11 mouse cellular contexts compared by ENCODE assay signal in genomic region chr13:12196012-12196411, GRCm38 (mm10).
A peak's percentile ranks its signal among the peaks of the same experiment; 100 is the strongest.
DNase-seq lines count a peak whose midpoint lies in the region; ATAC-seq and TF ChIP-seq lines count a peak whose summit lies in the region.
"Had no signal": no experiment of that assay in that cellular context is flagged by ENCODE, and none has a peak within 500 bp of the region (broad histone marks: within the 10 kb centered on the region; RNA-seq: fewer than 3 reads in every experiment).

No protein-coding gene starts in this region.

- WGBS in forebrain, embryonic 15.5 days: 86% methylated on average over 3 of the region's 3 CpGs
- WGBS in forebrain, embryonic 13.5 days: 95% methylated on average over 3 of the region's 3 CpGs
- WGBS in lung, postnatal 0 days: 66% methylated on average over 3 of the region's 3 CpGs

- H3K4me3 ChIP-seq in forebrain, embryonic 15.5 days: no peak overlapping the region
- no peak overlapping the region for H3K4me3 ChIP-seq in forebrain, embryonic 13.5 days
- H3K4me3 ChIP-seq in lung, postnatal 0 days (ENCODE audit: low read depth, low read length): no peak overlapping the region
- no peak overlapping the region for H3K4me3 ChIP-seq in gastrocnemius, adult 2 months
- H3K4me3 ChIP-seq: neural tube, embryonic 12.5 days had no signal

- DNase-seq in lung, postnatal 0 days (ENCODE audit: low spot score): peak; percentile 27
- no peak for DNase-seq in lung, postnatal 36 days
- DNase-seq in gastrocnemius, adult 2 months: peak; percentile 65
- peak; percentile 9 to 37 for DNase-seq in kidney, postnatal 36 days
- DNase-seq in layer of hippocampus, postnatal 25 days (ENCODE audit: extremely low spot score in 1 of 2, low spot score in 1 of 2): no peak
- no peak for DNase-seq in spleen, postnatal 4 days (ENCODE audit: low spot score in 2 of 2)
- DNase-seq: liver; thymus, postnatal 25 days had no signal

- H3K27ac ChIP-seq in forebrain, embryonic 15.5 days (replicated peaks): no peak overlapping the region
- no peak overlapping the region for H3K27ac ChIP-seq in forebrain, embryonic 13.5 days
- H3K27ac ChIP-seq in lung, postnatal 0 days (ENCODE audit: low read length): no peak overlapping the region
- H3K27ac ChIP-seq in gastrocnemius, adult 2 months: peak overlapping the region; percentile 79
- H3K27ac ChIP-seq: neural tube, embryonic 12.5 days had no signal

- no peaks in the 10 kb centered on the region for H3K27me3 ChIP-seq in forebrain, embryonic 15.5 days
- no peaks in the 10 kb centered on the region for H3K27me3 ChIP-seq in forebrain, embryonic 13.5 days
- H3K27me3 ChIP-seq in lung, postnatal 0 days (replicated peaks; ENCODE audit: insufficient read depth, low read length): no peaks in the 10 kb centered on the region
- H3K27me3 ChIP-seq: neural tube, embryonic 12.5 days had no signal

- peak; percentile 63; the same call in 1 of the 2 replicates for ATAC-seq in forebrain, embryonic 15.5 days (replicated peaks)
- ATAC-seq in forebrain, embryonic 13.5 days: no peak
- no peak for ATAC-seq in lung, postnatal 0 days

- TF ChIP-seq CTCF in lung, postnatal 0 days (IDR thresholded peaks at IDR 0.05): no peak
- TF ChIP-seq CTCF in gastrocnemius, adult 2 months (IDR thresholded peaks at IDR 0.05): no peak

- H3K9me3 ChIP-seq in forebrain, embryonic 15.5 days: no peaks in the 10 kb centered on the region
- H3K9me3 ChIP-seq in forebrain, embryonic 13.5 days (replicated peaks): no peaks in the 10 kb centered on the region
- H3K9me3 ChIP-seq in lung, postnatal 0 days (ENCODE audit: low read length): no peaks in the 10 kb centered on the region
- H3K9me3 ChIP-seq: neural tube, embryonic 12.5 days had no signal

- TF ChIP-seq EP300 in lung, postnatal 0 days (IDR thresholded peaks at IDR 0.05): no peak

- H3K4me1 ChIP-seq in forebrain, embryonic 15.5 days: no peaks in the 10 kb centered on the region
- no peaks in the 10 kb centered on the region for H3K4me1 ChIP-seq in forebrain, embryonic 13.5 days
- no peaks in the 10 kb centered on the region for H3K4me1 ChIP-seq in lung, postnatal 0 days (ENCODE audit: insufficient read depth, low read depth, low read length)
- H3K4me1 ChIP-seq: neural tube, embryonic 12.5 days had no signal

- H3K9ac ChIP-seq in forebrain, embryonic 15.5 days (replicated peaks): no peak overlapping the region
- no peak overlapping the region for H3K9ac ChIP-seq in forebrain, embryonic 13.5 days
- H3K9ac ChIP-seq in lung, postnatal 0 days (replicated peaks; ENCODE audit: low read depth): no peak overlapping the region
- H3K9ac ChIP-seq: neural tube, embryonic 12.5 days had no signal

- H3K36me3 ChIP-seq in forebrain, embryonic 15.5 days: peaks cover 17% of the 10 kb centered on the region
- H3K36me3 ChIP-seq in forebrain, embryonic 13.5 days (ENCODE audit: poor library complexity, severe bottlenecking): peaks cover 59% of the 10 kb centered on the region
- peaks cover 33% of the 10 kb centered on the region for H3K36me3 ChIP-seq in lung, postnatal 0 days (ENCODE audit: insufficient read depth, low read length)

- intact Hi-C loops in gastrocnemius, adult 2 months (cut with DNase I): no loop called here

- H3K4me2 ChIP-seq in forebrain, embryonic 15.5 days (replicated peaks): no peak overlapping the region
- H3K4me2 ChIP-seq in forebrain, embryonic 13.5 days: no peak overlapping the region
- H3K4me2 ChIP-seq in lung, postnatal 0 days (replicated peaks; ENCODE audit: low read depth, low read length): no peak overlapping the region
- H3K4me2 ChIP-seq: neural tube, embryonic 12.5 days had no signal

Comparison
In these comparisons a context has a peak if more than half of its experiments do, and no peak if none do; other contexts are left out.
1. DNase-seq: peak in lung, postnatal 0 days (single experiment), gastrocnemius, adult 2 months (single experiment) and kidney, postnatal 36 days (2 of 2); none in lung, postnatal 36 days (single experiment), layer of hippocampus, postnatal 25 days (0 of 2) and spleen, postnatal 4 days (0 of 2).